Mouse (Mus musculus) fat pad, adult 2 months (tissue): ENCODE measurements around the gene Gcnt2.
"Not testable (repeated sequence)": the region's sequence is repeated elsewhere in the genome, so short reads cannot be mapped to it uniquely, and the experiment has no call there.

Experiments
- DNase-seq: peaks from one replicate; pipeline ENCODE4 v3.0.0-alpha.2; 2011; ENCODE audit warnings: low read depth, low spot score; ENCODE audit errors: extremely low read depth

Gene Gcnt2

DNA sequence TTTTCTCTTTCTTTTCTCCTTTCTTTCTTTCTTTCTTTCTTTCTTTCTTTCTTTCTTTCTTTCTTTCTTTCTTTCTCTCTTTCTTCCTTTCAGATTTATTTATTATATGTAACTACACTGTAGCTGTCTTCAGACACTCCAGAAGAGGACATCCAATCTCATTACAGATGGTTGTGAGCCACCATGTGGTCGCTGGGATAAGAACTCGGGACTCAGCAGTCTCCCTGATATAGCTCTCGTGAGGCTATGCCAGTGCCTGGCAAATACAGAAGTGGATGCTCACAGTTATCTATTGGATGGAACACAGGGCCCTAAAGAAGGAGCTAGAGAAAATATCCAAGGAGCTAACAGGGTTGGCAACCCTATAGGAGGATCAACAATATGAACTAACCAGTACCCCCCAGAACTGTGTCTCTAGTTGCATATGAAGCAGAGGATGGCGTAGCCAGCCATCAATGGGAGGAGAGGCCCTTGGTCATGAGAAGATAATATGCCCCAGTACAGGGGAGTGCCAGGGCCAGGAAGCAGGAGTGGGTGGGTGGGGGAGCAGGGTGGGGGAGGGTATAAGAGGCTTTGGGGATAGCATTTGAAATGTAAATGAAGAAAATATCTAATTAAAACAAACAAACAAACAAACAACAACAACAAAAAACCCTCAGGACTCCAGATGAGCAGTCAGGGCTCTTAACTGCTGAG lies 128.2 kb downstream of the Gcnt2 start:
- DNase-seq, result not testable (repeated sequence)

DNA sequence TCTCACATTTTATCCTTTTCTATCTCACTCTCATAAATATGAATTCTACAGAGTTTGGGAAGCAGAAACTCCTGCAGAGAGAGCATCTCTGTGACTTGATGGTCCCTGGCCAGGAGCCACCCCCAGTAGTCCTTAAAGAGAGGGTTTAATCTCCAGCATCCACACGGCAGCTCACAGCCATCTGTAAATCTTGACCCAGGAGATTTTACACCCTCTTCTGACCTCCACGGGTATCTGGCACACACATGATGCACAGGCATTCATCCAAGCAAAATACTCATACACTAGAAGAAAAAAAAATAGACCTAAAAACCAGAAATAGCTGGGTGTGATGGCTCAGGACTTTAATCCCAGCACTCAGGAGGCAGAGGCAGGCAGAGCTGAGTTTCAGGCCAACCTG lies 128.9 kb downstream of the Gcnt2 start:
- DNase-seq, result no peak

DNA sequence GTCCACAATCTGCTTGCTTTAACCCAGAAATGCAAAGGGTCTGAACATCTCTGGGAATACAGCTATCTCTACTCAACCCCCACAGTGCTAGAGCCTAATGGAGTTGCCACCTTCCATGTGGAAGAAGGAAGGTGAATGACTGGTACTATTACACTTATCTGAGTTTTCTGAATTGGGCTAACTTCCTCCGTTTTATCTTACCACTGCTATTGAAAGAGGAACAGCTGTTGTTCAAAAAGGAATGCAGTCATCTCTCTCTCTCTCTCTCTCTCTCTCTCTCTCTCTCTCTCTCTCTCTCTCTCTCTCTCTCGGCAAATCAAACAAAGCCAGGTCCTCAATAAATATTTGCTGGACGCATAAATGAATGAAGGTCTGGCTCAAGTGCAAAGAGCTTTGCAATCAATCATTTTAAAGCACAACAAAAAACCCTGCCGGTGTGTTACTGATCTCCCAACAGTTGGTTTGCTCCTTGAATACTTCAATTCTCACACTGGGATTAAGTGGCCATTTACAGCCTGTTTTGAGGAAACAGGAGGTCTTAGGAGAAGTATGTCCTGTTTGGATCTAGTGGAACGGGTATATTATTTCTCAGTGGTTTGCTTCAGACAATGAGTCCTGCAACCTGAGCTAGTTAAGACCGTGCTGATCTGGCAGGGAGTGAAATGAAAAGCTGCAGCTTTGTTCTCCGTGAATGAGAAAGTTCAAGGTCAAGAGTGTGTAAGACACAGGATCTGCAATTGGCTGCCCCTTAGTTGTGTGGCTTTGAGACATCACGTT lies 135.1 kb downstream of the Gcnt2 start:
- DNase-seq, result no peak

- DNase-seq, result not testable (repeated sequence)
These were observed 139.0 kb downstream of the Gcnt2 start for GRCm38 (mm10) chr13:40998537-40998936.

DNA sequence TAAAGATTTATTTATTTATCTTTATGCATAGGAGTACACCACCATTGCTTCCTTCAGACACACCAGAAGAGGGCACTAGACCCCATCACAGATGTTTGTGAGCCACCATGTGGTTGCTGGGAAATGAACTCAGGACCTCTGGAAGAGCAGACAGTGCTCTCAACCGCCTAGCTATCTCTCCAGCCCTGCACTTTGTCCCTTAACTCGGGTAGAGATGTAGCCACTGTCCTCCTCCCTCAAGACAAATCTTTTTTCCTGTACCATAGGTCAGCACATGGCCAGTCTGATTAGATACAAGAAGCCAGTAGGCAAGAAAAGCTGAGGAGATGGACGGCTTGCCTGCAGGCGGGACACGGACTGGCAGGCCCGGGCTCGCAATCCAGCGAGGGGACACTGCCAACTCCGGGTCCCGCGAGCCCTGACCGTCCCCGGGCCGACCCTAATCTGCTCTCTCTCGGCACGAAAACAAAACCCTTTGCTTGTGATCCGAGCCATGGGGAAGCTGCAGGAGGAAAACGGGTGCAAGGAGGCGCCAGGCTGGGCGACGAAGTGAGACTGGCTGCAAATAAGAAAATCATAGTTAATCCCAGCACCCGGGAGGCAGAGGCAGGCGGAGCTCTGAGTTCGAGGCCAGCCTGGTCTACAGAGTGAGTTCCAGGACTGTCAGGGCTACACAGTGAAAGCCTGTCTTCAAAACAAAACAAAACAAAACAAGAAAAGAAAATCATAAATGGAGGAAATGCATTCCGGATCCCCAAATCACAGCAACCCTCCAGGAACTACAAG lies 140.8 kb downstream of the Gcnt2 start:
- no peak for DNase-seq

- no peak for DNase-seq
These were observed 141.5 kb downstream of the Gcnt2 start, which contains the start of gene Pak1ip1 for GRCm38 (mm10) chr13:41000926-41001639. Gene Pak1ip1, plus strand, starts transcription at chr13:41001023.

DNA sequence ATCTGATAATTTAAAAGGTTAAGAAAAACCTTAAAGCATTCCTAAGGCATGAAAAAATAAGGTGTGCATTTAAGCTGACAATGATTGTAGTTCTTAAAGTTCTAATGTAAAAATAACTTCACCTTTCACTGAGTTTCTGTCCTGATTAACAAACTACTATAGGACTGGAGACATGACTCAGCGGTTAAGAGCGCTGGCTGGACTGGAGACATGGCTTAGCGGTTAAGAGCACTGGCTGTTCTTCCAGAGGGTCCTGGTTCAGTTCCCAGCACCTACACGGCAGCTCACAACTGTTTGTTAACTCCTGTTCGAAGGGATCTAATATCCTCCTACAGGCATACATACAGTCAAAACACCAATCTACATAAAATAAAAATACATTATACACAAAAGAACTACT lies 142.4 kb downstream of the Gcnt2 start:
- no peak for DNase-seq

DNA sequence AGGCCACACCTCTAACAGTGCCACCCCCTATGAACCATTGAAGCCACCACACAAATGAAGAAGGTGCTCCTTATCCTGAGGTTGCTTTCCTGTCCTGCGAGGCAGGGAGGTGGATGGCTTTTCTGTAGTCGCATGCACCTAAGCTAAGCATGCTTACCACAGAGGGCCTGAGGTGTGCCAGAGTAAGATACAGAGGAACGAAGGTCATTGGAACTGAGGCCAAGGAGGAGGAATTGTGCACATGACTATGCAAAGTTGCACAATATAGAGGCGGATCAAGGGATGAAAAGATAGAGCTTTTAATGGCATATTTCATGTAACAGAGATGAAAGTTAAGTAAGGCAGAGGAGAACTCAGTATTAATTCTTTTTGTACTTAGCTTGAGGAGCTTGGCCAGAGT lies 146.7 kb downstream of the Gcnt2 start:
- DNase-seq, result peak; percentile 81

DNA sequence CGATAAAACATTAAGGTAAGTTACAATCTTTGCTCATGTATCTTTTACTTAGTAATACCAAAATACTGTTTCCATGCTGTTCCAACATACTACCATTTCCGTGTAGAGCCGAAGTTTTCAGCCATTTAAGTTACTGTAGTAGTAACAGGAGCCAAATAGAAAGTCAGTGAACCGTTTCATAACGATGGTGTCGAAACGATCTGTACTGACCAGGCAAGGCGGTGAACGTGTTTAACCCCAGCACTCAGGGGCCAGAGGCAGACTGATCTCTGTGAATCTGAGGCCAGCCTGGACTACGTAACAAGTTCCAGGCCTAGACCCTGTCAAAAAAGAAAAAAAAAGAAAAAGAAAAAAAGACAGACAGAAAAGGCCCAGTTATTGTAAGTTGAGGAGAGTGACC lies 148.7 kb downstream of the Gcnt2 start:
- DNase-seq, result peak; percentile 47

GRCm38 (mm10) chr13:41008946-41009345 lies 149.4 kb downstream of the Gcnt2 start:
- no peak for DNase-seq
